Mouse (Mus musculus): ENCODE measurements around the gene Pgap3.

Pgap3 gene

DNA sequence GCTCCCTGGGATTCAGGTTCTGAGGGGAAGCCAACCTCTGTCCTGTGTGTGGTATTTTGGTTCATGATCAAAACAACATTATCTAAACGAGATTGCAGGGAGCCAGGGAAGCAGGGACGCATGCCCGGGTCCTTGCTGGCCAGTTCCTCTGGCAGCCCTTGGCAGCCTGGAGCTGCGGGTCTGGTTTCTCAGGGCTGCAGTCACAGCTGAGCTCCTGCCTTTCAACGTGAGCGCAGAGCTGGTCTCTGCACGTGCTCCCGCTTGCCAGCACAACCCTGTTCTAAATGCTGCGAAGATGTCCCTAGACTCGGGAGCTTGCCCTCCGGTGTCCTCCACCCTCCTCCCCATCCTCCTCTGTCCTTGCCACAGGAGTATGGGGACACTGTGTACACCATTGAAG lies 22.5 kb downstream of the Pgap3 start:
- ChIA-PET CTCF (interaction anchor here in 2 of 4 experiments (0.9 to 1.8 kb wide), 2 partner anchors 35 kb away, joined by 4 to 6 read pairs; no protein-coding TSS in a partner anchor), POLR2A (interaction anchor here in 2 of 4 experiments (1.5 to 1.7 kb wide), 3 partner anchors 9 to 29 kb away, joined by 4 to 5 read pairs (median 4); partner anchors contain the start of gene Stard3 (in 1 of the 2))

DNA sequence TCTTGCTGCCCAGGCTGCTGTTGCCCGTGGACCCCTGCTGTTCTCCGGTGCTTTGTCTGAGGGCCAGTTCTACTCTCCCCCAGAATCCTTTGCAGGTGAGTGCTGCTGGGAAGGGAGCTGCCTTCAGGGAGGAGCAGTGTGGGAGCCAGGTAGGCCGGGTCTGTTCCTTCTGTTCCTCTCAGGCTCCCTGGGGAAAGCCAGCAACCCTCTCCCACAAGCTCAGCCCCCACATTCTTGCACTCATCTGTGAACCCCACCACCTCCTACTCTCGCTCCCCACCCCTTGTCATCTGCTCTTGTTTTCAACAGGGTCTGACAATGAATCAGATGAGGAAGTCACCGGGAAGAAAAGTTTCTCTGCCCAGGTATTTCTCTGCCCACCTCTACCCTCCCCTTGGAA lies 23.5 kb downstream of the Pgap3 start:
- ChIA-PET CTCF (interaction anchor here in 2 of 4 experiments (0.9 to 1.8 kb wide), 2 partner anchors 13 to 34 kb away, joined by 3 to 6 read pairs; no protein-coding TSS in a partner anchor), POLR2A (interaction anchor here in 2 of 4 experiments (1.5 to 1.7 kb wide), 4 partner anchors 11 to 28 kb away, joined by 4 to 5 read pairs (median 4); partner anchors contain the start of gene Stard3 (in 1 of the 2))

DNA sequence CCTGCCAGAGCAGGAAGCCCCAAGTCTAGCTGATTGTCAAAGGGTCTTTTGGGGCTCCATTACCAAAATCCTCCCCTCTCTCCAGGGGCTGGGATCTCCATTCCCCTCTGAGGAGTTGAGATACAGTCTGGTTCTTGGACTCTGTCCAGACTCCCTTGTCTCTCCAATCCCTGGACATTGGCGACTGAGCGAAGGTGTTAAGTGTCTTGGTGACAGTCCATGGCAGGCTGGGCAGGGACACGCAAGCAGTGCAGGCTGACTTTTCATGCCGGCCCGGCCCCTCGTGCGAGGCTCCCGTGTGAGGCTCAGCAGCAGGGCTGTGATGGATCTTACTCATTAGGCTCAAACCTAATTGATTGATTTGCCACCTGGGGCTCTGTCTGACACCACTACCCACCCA lies 26.0 kb downstream of the Pgap3 start:
- CTCF ChIA-PET = interaction anchor here in 3 of 4 experiments (0.5 to 3.5 kb wide), 9 partner anchors 9 to 199 kb away, joined by 3 to 26 read pairs (median 4); partner anchors contain the start of genes Stard3 (in 1 of the 3) and Tcap (in 1 of the 3)
- POLR2A ChIA-PET = interaction anchor here in 2 of 4 experiments (0.6 to 3.8 kb wide), 3 partner anchors 10 to 228 kb away, joined by 3 to 22 read pairs (median 3); partner anchors contain the start of gene Stard3 (in 1 of the 2)

DNA sequence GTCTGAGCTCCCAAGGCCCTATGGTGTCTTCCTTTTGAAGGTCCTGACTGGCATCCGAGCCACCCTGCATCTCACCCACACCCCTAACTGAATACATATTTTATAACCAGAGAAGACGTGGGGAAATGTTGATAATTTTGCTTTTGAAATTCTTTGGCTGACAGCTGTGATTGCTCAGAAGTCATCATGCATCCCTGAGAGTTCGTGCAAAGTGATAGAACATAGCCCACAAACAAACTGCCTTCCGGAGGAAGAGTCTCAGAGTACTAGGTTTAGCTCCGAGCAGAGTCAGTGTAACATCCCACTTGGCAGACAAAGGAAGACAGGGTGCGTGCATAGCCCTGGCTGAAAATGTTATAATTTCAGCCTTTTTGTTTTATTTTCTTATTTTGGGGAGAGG lies 27.0 kb downstream of the Pgap3 start:
- POLR2A ChIA-PET = interaction anchor here (0.7 to 3.8 kb wide), 14 partner anchors 9 to 74 kb away, joined by 3 to 23 read pairs (median 4); partner anchors contain the start of genes Stard3 (in 3 of the 4), Mien1 (in 1 of the 4), Pgap3 (in 1 of the 4) and Tcap (in 1 of the 4)
- CTCF ChIA-PET = interaction anchor here (0.5 to 3.7 kb wide), 40 partner anchors 9 to 568 kb away, joined by 3 to 40 read pairs (median 7); partner anchors contain the start of genes Mien1 (in 2 of the 4), Pnmt (in 2 of the 4), Stard3 (in 2 of the 4) and Tcap (in 2 of the 4)

DNA sequence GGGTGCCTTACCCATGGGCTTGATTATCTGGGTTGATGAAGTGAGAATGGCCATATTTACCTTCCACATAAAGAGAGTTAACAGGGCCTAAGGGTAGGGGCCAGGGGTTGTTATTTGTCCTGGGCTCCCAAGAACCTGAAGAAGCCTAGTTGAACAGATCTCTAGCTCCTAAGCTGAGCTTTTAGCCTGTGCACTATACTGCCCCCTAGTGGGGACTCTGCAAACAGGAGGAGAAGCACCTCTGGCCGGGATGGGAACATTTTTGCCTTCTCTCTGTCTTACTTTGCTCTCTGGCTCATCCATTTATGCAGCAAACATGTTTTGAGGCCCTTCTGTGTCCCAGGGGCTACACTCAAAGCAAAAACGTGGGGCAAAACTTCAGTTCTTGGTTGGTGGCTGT lies 27.9 kb downstream of the Pgap3 start:
- ChIA-PET CTCF (interaction anchor here (0.5 to 3.7 kb wide), 77 partner anchors 8 to 841 kb away, joined by 3 to 40 read pairs (median 5); partner anchors contain the start of genes Stard3 (in 3 of the 4), Erbb2 (in 2 of the 4), Mien1 (in 2 of the 4) and Pnmt (in 2 of the 4)), POLR2A (interaction anchor here (0.5 to 3.8 kb wide), 25 partner anchors 9 to 314 kb away, joined by 3 to 23 read pairs (median 4); partner anchors contain the start of genes Stard3 (in 3 of the 4), Pgap3 (in 2 of the 4), Erbb2 (in 1 of the 4) and Mien1 (in 1 of the 4))

DNA sequence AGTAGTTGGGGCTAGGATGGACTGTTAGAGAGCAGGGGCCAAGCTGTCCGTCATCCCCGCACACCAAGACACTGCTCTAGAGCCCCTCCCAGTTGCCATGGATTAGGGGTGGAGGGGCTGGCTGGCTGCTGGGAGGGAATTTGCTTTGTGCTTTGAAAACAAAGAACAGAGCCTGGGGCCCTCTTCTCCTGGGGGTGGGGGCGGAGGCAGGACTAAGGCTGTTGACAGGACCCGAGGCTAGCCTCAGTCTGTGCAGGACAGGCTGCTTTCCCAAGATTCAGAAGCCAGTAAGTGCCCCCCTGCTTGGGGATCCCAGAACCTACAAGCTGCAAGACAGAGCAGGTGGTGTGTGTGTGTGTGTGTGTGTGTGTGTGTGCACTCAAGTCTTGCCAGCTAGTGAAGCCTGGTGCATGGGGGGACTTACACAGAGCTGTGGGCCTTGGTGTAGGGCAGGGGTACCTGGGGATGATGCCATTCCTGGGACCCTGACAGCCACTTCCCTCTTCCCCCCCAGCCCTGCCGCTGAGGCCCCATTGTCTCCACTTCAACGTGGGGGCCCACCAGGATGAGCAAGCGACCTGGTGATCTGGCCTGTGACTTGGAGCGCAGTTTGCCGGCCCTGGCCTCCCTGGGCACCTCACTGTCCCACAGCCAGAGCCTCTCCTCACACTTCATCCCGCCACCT lies 28.6 kb downstream of the Pgap3 start:
- POLR2A ChIA-PET = interaction anchor here in 3 of 4 experiments (0.5 to 3.8 kb wide), 24 partner anchors 9 to 313 kb away, joined by 3 to 23 read pairs (median 4); partner anchors contain the start of genes Stard3 (in 3 of the 3), Pgap3 (in 2 of the 3), Mien1 (in 1 of the 3) and Ormdl3 (in 1 of the 3)
- CTCF ChIA-PET = interaction anchor here (0.5 to 3.7 kb wide), 84 partner anchors 8 to 840 kb away, joined by 3 to 40 read pairs (median 4); partner anchors contain the start of genes Stard3 (in 3 of the 4), Mien1 (in 2 of the 4), Pnmt (in 2 of the 4) and Tcap (in 2 of the 4)

DNA sequence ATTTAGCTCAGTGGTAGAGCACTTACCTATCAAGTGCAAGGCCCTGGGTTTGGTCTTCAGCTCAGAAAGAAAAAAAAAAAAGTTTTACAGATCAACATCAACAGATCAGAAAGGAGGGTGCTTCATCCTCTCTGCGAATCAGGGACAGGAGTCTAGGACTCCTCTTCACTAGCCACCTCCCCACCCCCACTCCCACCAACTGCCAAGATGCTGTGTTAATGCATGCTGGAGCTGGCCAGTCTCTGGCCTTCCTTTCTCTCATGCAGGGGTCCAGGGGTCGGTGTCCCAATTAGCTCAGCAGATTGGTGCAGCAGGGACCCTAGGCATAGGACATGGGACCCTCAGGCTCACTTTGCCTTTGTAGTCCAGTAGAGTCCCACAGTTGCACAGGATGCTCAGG lies 29.7 kb downstream of the Pgap3 start:
- POLR2A ChIA-PET = interaction anchor here in 3 of 4 experiments (0.6 to 3.8 kb wide), 9 partner anchors 9 to 161 kb away, joined by 3 to 23 read pairs (median 6); partner anchors contain the start of genes Stard3 (in 3 of the 3) and Pgap3 (in 1 of the 3)

DNA sequence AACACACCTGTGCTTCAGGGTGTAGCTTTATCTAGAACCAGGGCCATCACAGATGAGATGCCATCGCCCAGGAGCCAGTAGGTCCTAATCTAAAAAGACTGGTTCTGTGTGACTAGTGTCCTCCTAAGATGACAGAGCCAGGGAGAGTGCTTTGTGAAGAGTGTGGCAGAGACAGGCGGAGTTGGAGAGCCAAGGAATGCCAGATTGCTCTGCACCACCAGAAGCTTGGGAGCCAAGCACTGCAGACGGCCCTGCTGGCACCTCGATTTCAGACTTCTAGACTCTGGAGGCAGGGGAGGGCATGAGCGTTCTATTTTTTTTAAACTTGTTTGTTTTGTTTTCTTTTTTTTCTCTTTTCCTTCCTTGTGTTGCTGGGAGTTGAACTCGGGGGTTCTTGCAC lies 31.0 kb downstream of the Pgap3 start:
- POLR2A ChIA-PET = interaction anchor here in 3 of 4 experiments (0.7 to 2.8 kb wide), 7 partner anchors 9 to 230 kb away, joined by 3 to 9 read pairs (median 3); partner anchors contain the start of gene Stard3 (in 3 of the 3)
- CTCF ChIA-PET = interaction anchor here (0.6 to 1.6 kb wide), 7 partner anchors 11 to 182 kb away, joined by 3 to 5 read pairs (median 3); partner anchors contain the start of gene Stard3 (in 1 of the 4)

More for the DNA sequence above, 29.7 kb downstream of the Pgap3 start:
- CTCF ChIA-PET = interaction anchor here (0.6 to 3.7 kb wide), 12 partner anchors 12 to 187 kb away, joined by 3 to 40 read pairs (median 6); partner anchors contain the start of genes Ppp1r1b (in 1 of the 4) and Stard3 (in 1 of the 4)

DNA sequence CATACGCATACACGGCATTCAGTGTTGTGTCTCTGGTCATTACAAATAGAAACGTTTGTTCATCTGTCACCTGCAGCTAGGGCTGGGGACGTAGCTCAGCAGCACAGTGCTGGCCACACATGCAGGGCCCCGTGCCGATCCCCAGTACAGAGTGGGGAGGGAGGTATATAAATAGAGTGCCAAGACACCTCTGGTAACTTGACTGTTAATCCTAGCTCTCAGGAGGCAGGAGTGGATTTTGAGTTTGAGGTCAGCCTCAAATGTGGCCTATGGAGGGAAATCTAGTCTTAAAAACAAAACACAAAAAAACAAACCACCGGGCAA lies 32.5 kb downstream of the Pgap3 start:
- CTCF ChIA-PET = interaction anchor here in 2 of 4 experiments (1.0 to 2.5 kb wide), 2 partner anchors 25 to 69 kb away, joined by 3 to 8 read pairs (median 4); no protein-coding TSS in a partner anchor

DNA sequence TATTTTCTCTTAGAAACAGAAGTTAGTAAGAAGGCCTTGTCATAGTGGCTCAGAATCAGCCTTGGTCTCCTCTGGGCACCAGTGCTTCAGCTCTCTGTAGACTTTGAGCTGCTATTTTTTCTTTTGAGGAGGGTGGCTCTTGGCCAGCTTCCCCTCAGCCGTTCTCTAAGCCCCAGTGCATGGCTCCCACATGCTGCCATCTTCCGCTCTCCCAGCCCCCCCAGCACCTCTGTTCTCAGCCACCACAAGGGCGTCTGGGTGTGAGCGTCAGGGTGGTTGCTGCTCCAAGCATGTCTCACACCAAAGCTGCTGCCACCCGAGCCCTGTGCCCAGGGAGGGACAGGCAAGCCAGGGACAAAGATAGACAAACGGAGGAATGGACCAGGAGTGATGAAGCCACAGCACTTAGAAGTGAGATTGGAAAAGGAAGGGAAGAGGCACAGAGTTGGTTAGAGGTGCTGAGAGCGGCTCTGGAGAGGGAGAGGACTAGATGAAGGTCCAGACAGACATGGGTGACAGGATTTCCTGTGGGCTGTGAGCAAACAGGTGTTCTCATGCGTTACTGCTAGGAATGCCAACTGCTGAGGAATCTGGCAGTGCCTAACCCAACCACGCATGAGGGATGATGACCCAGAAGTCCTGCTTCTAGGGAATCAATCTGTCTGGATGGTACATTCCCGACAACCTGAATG lies 33.0 kb downstream of the Pgap3 start:
- ChIA-PET POLR2A (interaction anchor here in 2 of 4 experiments (0.6 to 2.8 kb wide), 7 partner anchors 9 to 220 kb away, joined by 3 to 9 read pairs (median 5); partner anchors contain the start of genes Stard3 (in 2 of the 2) and Ormdl3 (in 1 of the 2)), CTCF (interaction anchor here in 2 of 4 experiments (0.6 to 2.7 kb wide), 6 partner anchors 12 to 31 kb away, joined by 3 to 10 read pairs (median 6); partner anchors contain the start of gene Ppp1r1b (in 1 of the 2))

More for the DNA sequence above, 32.5 kb downstream of the Pgap3 start:
- POLR2A ChIA-PET = interaction anchor here in 3 of 4 experiments (0.6 to 2.8 kb wide), 4 partner anchors 9 to 219 kb away, joined by 3 to 9 read pairs (median 5); partner anchors contain the start of genes Stard3 (in 3 of the 3) and Ormdl3 (in 1 of the 3)

DNA sequence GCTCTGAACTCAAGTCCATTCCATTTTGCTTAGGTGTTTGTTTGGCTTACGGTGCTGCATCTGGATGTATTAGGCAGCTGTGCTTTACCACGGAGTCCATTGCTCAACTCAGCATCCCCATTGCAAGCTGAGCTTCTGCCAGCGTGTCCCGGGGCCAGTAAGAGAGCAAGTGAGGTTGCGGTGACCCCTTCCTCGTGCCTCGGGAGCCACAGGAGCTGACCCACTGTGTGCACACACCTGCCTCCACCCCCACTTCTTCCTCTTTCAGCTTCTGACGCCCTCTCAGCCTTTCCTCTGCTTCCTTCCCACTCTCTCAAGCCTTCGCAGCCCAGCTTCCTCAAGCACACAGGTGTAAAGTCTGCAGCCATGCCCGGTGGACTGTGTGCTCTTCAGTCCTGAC lies 34.0 kb downstream of the Pgap3 start:
- ChIA-PET CTCF (interaction anchor here in 3 of 4 experiments (0.6 to 2.7 kb wide), 7 partner anchors 11 to 92 kb away, joined by 3 to 10 read pairs (median 3); no protein-coding TSS in a partner anchor), POLR2A (interaction anchor here in 2 of 4 experiments (0.5 to 1.9 kb wide), 7 partner anchors 8 to 141 kb away, joined by 3 to 7 read pairs (median 5); partner anchors contain the start of gene Stard3 (in 1 of the 2))

DNA sequence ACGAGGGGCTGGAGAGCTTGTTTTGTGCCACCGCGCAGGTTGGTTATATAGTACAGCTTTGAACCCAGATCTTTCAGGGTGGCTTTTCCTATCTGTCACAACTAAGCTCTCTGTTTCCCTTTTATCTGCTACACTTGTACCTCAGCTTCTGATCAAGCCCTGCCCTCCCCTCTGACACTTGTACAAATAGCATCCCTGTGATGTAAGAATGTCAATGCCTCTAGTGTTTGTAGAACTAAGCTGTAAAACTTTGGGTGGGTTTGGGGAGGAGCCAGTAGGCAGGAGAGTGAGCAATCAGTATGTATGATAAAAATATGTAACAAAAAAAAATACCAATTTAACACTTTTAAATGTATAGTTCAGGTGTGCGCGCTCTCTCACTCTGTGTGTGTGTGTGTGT lies 35.9 kb downstream of the Pgap3 start:
- POLR2A ChIA-PET = interaction anchor here in 3 of 4 experiments (0.5 to 1.0 kb wide), 5 partner anchors 8 to 28 kb away, joined by 3 to 4 read pairs (median 3); partner anchors contain the start of gene Ppp1r1b (in 1 of the 3)
- CTCF ChIA-PET = interaction anchor here (0.5 to 2.7 kb wide), 12 partner anchors 8 to 362 kb away, joined by 3 to 12 read pairs (median 4); partner anchors contain the start of gene Ppp1r1b (in 1 of the 4)

DNA sequence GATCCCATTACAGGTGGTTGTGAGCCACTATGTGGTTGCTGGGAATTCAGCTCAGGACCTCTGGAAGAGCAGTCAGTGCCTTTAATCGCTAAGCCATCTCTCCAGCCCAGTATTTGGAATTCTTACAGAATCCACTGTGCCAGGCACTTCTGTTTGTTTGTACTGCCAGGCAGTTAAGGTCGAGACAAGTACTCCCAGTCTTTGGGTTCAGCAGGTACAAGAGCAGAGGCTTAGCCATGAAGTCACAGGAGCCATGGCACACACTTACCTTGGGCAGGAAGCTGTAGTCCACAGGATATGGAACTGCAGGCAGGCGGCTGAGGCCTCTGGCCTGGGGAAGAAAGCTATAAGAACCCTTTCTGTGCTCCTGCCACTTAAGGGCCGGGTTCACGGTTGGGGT lies 36.5 kb downstream of the Pgap3 start:
- CTCF ChIA-PET = interaction anchor here in 3 of 4 experiments (0.8 to 3.3 kb wide), 10 partner anchors 8 to 233 kb away, joined by 3 to 14 read pairs (median 3); no protein-coding TSS in a partner anchor
- POLR2A ChIA-PET = interaction anchor here in 3 of 4 experiments (0.5 to 1.2 kb wide), 6 partner anchors 8 to 28 kb away, joined by 3 to 4 read pairs (median 3); partner anchors contain the start of gene Ppp1r1b (in 1 of the 3)

DNA sequence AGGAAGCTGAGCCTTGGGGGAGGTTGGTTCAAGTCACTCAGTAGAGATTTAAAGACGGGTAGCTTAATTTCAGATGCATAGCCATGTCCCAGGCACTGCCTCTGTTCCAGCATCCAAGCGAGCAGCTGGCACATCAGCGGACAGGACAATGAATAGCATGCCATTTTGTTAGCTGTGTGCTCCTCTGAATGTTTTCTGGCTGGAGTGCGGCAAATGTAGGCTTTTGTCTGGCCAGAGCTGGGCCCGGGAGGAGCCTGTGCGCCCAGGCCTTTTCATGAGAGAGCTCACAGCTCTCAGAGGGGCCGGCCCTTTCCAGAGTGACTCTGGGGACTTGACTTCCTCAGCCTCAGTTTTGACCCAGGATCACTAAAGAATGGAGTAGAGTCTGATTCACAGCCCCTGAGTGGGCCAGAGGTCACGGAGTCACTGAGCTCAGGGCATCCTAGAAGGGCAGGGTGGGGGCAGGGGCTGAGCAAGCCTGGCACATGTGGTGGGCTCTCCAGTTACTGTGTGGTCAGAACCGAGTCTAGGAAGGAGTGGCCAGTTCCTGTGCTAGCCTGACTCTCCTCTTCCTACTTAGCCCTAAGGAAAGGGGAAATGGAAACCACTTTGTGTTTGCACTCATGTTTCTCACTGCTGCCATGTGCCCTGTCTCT lies 39.3 kb downstream of the Pgap3 start:
- CTCF ChIA-PET = interaction anchor here in 3 of 4 experiments (0.6 to 3.3 kb wide), 8 partner anchors 12 to 97 kb away, joined by 3 to 14 read pairs (median 5); no protein-coding TSS in a partner anchor
- POLR2A ChIA-PET = interaction anchor here in 3 of 4 experiments (0.5 to 3.3 kb wide), 8 partner anchors 9 to 416 kb away, joined by 3 to 22 read pairs (median 3); no protein-coding TSS in a partner anchor

DNA sequence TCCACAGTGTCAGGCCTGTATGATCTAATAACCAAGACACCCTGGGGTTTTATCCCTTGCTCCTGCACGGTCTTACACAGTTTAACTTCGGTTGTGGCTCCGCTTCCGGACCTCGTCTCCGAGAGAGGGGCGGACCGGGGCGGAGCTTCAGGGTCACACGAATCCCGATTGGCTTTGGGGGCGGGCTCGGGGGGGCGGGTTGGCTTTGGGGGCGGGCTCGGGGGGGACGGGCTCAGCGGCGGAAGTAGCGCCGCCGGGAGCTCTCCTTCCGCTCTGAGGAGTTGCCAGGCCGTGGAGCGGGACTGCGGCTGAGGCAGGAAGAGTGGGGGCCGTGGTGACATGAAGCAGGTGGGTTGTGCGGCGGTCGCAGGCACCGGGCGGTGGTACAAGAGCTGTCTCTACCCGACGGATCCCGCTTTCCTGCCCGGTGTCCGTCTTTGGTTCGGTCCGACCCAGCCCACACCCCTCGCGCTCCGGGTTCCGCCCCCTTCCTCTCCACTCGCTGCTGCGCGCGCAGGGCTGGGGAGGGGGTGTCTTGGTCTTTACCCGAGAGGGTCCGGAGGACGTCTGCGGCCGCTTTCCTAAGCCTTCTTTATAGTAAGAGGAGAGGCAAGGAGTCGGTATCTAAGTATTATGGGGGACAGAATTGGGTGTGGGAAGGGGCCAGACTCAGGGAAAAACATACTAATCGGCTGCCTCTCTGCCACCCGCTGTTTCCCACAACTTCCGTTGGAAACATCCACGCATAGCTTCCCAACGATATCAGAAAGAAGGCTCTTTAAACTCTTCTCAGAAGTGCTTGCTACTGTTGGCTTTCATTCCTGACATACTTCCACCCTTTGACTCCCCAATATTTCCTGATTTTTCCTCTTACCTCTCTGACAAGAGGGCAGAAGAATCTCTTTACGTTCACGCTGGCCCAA lies 41.9 kb downstream of the Pgap3 start, which contains the start of gene Stard3:
Stard3 (plus strand) TSS at position 208 of the 923 bp plus-strand sequence.
- POLR2A ChIA-PET = interaction anchor here (0.5 to 3.3 kb wide), 66 partner anchors 8 to 588 kb away, joined by 3 to 28 read pairs (median 4); partner anchors contain the start of genes Ormdl3 (in 2 of the 4), Pgap3 (in 2 of the 4), Ppp1r1b (in 2 of the 4) and Tcap (in 2 of the 4)
- CTCF ChIA-PET = interaction anchor here (0.5 to 2.1 kb wide), 39 partner anchors 8 to 1001 kb away, joined by 3 to 38 read pairs (median 4); partner anchors contain the start of genes Ppp1r1b (in 2 of the 4), Erbb2 (in 1 of the 4), Mien1 (in 1 of the 4) and Ormdl3 (in 1 of the 4)
